Mouse (Mus musculus) midbrain, embryonic 14.5 days (tissue): ENCODE measurements around the gene Mpeg1. TPM values are rescaled to one million over a fixed set of nuclear protein-coding genes. Genes with fewer than 3 reads are reported as not detected.

ENCODE experiments used
- ATAC-seq: fragments of 200-750 bp; cut with Nextera tagmentation; 2 replicates; pipeline ENCODE4 v1.8.0; 2017; ENCODE audit warnings: moderate number of reproducible peaks, moderate library complexity; ENCODE audit not compliant: low FRiP score, low TSS enrichment
- DNase-seq: peaks from one replicate; pipeline ENCODE4 v3.0.0-alpha.2; 2015
- H3K27ac ChIP-seq: fragments of 300-500 bp; sonication (generic); replicated peaks from 2 replicates; pipeline ENCODE4 v1.5.1; 2014; ENCODE audit warnings: mild to moderate bottlenecking, low read depth, low read length, moderate library complexity
- H3K27me3 ChIP-seq: fragments of 300-500 bp; sonication (generic); 2 replicates; pipeline ENCODE4 v1.6.1; 2014; ENCODE audit warnings: low read length, control low read depth, mixed read lengths; ENCODE audit not compliant: control insufficient read depth, insufficient read depth
- H3K36me3 ChIP-seq: fragments of 300-500 bp; sonication (generic); 2 replicates; pipeline ENCODE4 v1.6.1; 2014; ENCODE audit warnings: low read length, control low read depth; ENCODE audit not compliant: control insufficient read depth, insufficient read depth
- H3K4me1 ChIP-seq: fragments of 300-500 bp; sonication (generic); 2 replicates; pipeline ENCODE4 v1.6.1; 2014; ENCODE audit warnings: mild to moderate bottlenecking, antibody characterized with exemption, low read length, control low read depth; ENCODE audit not compliant: control insufficient read depth, insufficient read depth
- H3K4me2 ChIP-seq: fragments of 300-500 bp; sonication (generic); 2 replicates; pipeline ENCODE4 v1.6.1; 2014; ENCODE audit warnings: mild to moderate bottlenecking, low read length, moderate library complexity
- H3K4me3 ChIP-seq: fragments of 300-500 bp; sonication (generic); replicated peaks from 2 replicates; pipeline ENCODE4 v1.5.1; 2014; ENCODE audit warnings: low read depth, low read length
- H3K9ac ChIP-seq: fragments of 300-500 bp; sonication (generic); replicated peaks from 2 replicates; pipeline ENCODE4 v1.6.1; 2014; ENCODE audit warnings: mild to moderate bottlenecking, low read length, moderate library complexity
- H3K9me3 ChIP-seq: fragments of 300-500 bp; sonication (generic); 2 replicates; pipeline ENCODE4 v1.6.1; 2016; ENCODE audit warnings: low read length, control low read depth, mixed read lengths; ENCODE audit not compliant: control insufficient read depth
- WGBS: fragments of 180-500 bp; shearing (Covaris S2); extraction: QIAGEN DNeasy Blood & Tissue Kit; methylation state at CpG from one replicate; pipeline ENCODE4 v1.1.7; 2014; 5-methylcytosine and 5-hydroxymethylcytosine counted together
- polyA plus RNA-seq: library from polyadenylated mRNA; unstranded; fragments of >200 nt; fragmentation: Nextera tagmentation; extraction: Ambion mirVana; gene quantifications from 2 replicates; pipeline ENCODE4 v1.2.1, GENCODE M21; 2014

The Mpeg1 gene
- polyA plus RNA-seq = 1.00 and 1.1 TPM in 2 replicates

GRCm38 (mm10) chr19:12460282-12461249 is at the start of gene Mpeg1:
Gene Mpeg1, plus strand, starts transcription at chr19:12460779.
- Histone ChIP-seq H3K36me3 (0 out of 2 replicates have a peak, but pooled peaks cover 2% of the 10 kb centered on the region), H3K4me1 (no peaks in the 10 kb centered on the region), H3K4me2 (no peak within 1 kb of the TSS), H3K27ac (no peak within 1 kb of the TSS), H3K9ac (no peak within 1 kb of the TSS), H3K9me3 (no peaks in the 10 kb centered on the region), H3K4me3 (no peak within 1 kb of the TSS), H3K27me3 (no peaks in the 10 kb centered on the region)
- no peak for DNase-seq
- ATAC-seq = no peak
- WGBS = 86% methylated on average over 11 of the region's 11 CpGs

DNA sequence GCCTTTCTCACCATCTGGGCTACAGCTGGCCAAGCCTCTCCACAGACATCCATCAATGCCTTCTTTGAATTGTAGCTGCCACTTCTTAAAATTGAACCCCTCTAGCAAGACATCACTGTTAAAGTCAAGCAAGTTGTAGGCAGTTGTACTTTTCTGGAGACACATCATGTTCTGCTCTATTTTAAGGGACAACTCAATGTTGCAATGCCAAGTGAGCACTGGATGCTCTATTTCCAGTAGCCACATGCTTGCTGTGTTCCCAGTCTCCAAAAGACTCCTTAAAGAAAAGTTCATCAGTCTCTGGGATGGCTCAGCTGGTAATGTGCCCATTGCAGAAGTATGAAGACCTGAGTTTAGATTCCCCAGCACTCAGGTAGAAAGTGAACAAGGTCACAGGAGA is 46.8 kb upstream of the Mpeg1 start:
- H3K27me3 ChIP-seq = no peaks in the 10 kb centered on the region
- H3K4me2 ChIP-seq = no peak overlapping the region
- DNase-seq = no peak
- no peaks in the 10 kb centered on the region for H3K36me3 ChIP-seq
- ATAC-seq = no peak
- no peak overlapping the region for H3K4me3 ChIP-seq
- H3K27ac ChIP-seq = no peak overlapping the region
- no peaks in the 10 kb centered on the region for H3K4me1 ChIP-seq
- no peaks in the 10 kb centered on the region for H3K9me3 ChIP-seq
- no peak overlapping the region for H3K9ac ChIP-seq

GRCm38 (mm10) chr19:12417361-12417760 is 43.2 kb upstream of the Mpeg1 start, which contains the start of gene Olfr1441:
Gene Olfr1441, plus strand, starts transcription at chr19:12417433.
- H3K36me3 ChIP-seq = no peaks in the 10 kb centered on the region
- H3K27ac ChIP-seq = no peak within 1 kb of the TSS
- H3K9ac ChIP-seq = no peak within 1 kb of the TSS
- H3K9me3 ChIP-seq = no peaks in the 10 kb centered on the region
- no peaks in the 10 kb centered on the region for H3K4me1 ChIP-seq
- no peaks in the 10 kb centered on the region for H3K27me3 ChIP-seq
- H3K4me2 ChIP-seq = no peak within 1 kb of the TSS
- ATAC-seq = no peak
- no peak for DNase-seq
- no peak within 1 kb of the TSS for H3K4me3 ChIP-seq

- Histone ChIP-seq H3K27me3 (no peaks in the 10 kb centered on the region), H3K9ac (no peak overlapping the region), H3K9me3 (no peaks in the 10 kb centered on the region), H3K4me2 (no peak overlapping the region), H3K4me1 (no peaks in the 10 kb centered on the region), H3K36me3 (no peaks in the 10 kb centered on the region), H3K27ac (no peak overlapping the region), H3K4me3 (no peak overlapping the region)
- 94% methylated on average over 3 of the region's 3 CpGs for WGBS
- DNase-seq = no peak
- ATAC-seq = no peak
Measured at GRCm38 (mm10) chr19:12418312-12418711, 42.3 kb upstream of the Mpeg1 start.

DNA sequence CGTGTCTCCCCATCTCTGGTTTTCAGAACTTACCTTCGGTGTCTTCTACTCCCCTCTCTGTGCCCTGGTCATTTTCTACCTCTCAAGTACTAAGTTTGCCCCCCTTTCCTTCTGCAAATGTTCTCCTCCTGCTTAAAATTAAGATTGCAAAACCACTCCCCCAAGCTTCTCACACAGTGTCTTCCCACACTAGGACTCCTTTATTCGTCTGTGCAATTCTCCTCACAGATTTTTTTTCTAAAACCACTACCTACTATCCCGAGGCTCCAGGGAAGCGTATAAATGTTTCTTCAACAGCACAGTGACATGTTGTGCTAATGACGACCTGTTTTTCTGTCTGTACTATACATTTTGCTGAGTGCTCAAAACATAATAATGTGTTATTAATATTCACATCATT is 40.0 kb upstream of the Mpeg1 start:
- Histone ChIP-seq H3K4me1 (no peaks in the 10 kb centered on the region), H3K4me3 (no peak overlapping the region), H3K27ac (no peak overlapping the region), H3K9ac (no peak overlapping the region), H3K27me3 (no peaks in the 10 kb centered on the region), H3K9me3 (no peaks in the 10 kb centered on the region), H3K36me3 (no peaks in the 10 kb centered on the region), H3K4me2 (no peak overlapping the region)
- WGBS = 79% methylated on average over 6 of the region's 6 CpGs
- no peak for ATAC-seq
- no peak for DNase-seq

DNA sequence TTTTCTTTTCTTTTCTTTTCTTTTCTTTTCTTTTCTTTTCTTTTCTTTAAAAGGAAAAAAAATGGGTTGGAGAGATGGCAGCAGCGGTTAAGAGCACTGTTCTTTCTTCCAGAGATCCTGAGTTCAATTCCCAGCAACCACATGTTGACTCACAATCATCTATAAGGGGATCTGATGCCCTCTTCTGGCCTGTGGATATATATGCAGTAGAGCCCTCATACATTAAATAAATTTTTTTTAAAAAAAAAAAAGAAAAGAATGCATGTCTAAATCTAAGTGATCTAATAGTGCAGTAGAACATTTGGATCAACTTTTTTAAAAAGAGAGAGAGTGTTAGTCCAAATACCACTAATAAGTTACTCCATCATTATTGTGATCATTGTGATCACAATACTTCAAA is 38.9 kb upstream of the Mpeg1 start:
- Histone ChIP-seq H3K9ac (no peak overlapping the region), H3K4me1 (no peaks in the 10 kb centered on the region), H3K36me3 (no peaks in the 10 kb centered on the region), H3K4me3 (no peak overlapping the region), H3K4me2 (no peak overlapping the region), H3K9me3 (no peaks in the 10 kb centered on the region), H3K27me3 (no peaks in the 10 kb centered on the region), H3K27ac (no peak overlapping the region)
- 84% methylated on average over 1 of the region's 1 CpGs for WGBS
- ATAC-seq (no peak), DNase-seq (no peak)

GRCm38 (mm10) chr19:12427101-12427500 is 33.5 kb upstream of the Mpeg1 start:
- Histone ChIP-seq H3K9me3 (no peaks in the 10 kb centered on the region), H3K4me2 (no peak overlapping the region), H3K4me3 (no peak overlapping the region), H3K9ac (no peak overlapping the region), H3K36me3 (no peaks in the 10 kb centered on the region), H3K27me3 (no peaks in the 10 kb centered on the region), H3K27ac (no peak overlapping the region), H3K4me1 (no peaks in the 10 kb centered on the region)
- DNase-seq (no peak), ATAC-seq (no peak)
- 94% methylated on average over 5 of the region's 5 CpGs for WGBS

GRCm38 (mm10) chr19:12427605-12428004 is 33.0 kb upstream of the Mpeg1 start, which contains the start of gene Pfpl:
Gene Pfpl, plus strand, starts transcription at chr19:12427905.
- WGBS = 92% methylated on average over 6 of the region's 6 CpGs
- Histone ChIP-seq H3K27me3 (no peaks in the 10 kb centered on the region), H3K36me3 (no peaks in the 10 kb centered on the region), H3K4me1 (no peaks in the 10 kb centered on the region), H3K27ac (no peak within 1 kb of the TSS), H3K4me2 (no peak within 1 kb of the TSS), H3K9ac (no peak within 1 kb of the TSS), H3K9me3 (no peaks in the 10 kb centered on the region), H3K4me3 (no peak within 1 kb of the TSS)
- DNase-seq (no peak), ATAC-seq (no peak)

DNA sequence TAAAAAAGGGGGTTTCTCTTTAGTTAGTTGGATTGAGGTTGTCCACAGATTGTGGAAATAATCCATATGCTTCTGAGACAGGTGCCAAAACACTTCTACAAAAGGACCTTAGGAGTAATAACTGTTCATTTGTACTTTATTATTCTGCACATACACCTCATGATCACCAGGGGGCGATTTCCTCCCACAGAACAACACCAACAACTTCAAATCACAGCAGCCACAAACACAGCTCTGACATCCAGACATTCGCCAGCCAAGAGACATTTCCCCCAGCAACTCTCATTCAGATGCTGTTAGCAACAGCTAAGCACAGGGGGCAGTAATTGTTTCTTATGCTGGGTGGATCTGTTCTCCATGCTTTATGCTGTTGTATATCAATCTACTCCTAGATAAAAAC is 27.5 kb upstream of the Mpeg1 start:
- DNase-seq (peak; percentile 72), ATAC-seq (peak; percentile 63; the same call in 1 of the 2 replicates)
- Histone ChIP-seq H3K9ac (no peak overlapping the region), H3K36me3 (no peaks in the 10 kb centered on the region), H3K4me1 (no peaks in the 10 kb centered on the region), H3K4me2 (no peak overlapping the region), H3K4me3 (no peak overlapping the region), H3K9me3 (no peaks in the 10 kb centered on the region), H3K27ac (no peak overlapping the region), H3K27me3 (no peaks in the 10 kb centered on the region)
- WGBS = 3% methylated on average over 2 of the region's 2 CpGs
